Mouse (Mus musculus): ENCODE measurements around the gene Ckap4. TPM values are rescaled to one million over a fixed set of nuclear protein-coding genes. Genes with fewer than 3 reads are reported as not detected.
"Not testable (repeated sequence)": the region's sequence is repeated elsewhere in the genome, so short reads cannot be mapped to it uniquely, and the experiment has no call there.

Ckap4 gene
- polyA plus RNA-seq, 1 experiment from 2014 or later: 101 TPM

DNA sequence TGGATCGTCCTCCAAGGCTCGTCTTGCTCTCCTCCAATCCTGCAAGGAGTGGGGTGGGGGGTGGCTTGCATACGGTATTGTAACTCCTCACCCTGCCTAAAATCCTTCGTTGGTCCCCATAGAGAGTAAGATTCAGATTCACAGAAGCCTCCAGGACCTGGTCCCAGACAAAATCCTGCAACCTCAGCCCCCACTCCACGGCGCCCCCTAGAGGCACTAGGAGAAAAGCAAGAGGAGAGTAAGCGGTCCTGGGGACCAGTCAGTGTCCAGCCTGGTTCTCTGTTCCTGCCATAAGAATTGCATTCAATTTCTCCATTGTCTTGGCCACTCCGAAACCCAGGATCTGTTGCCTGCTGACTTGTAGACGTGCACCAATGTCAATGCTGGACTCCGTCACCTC is 10.2 kb downstream of the Ckap4 start:
- Histone ChIP-seq H3K4me2 (replicated peaks) (no peak overlapping the region), H3K4me3 (no peak overlapping the region), H3K9me3 (no peaks in the 10 kb centered on the region), H3K4me1 (peaks cover 4% of the 10 kb centered on the region; the same call in 1 of the 2 replicates), H3K36me3 (peaks cover 31% of the 10 kb centered on the region), H3K27me3 (replicated peaks) (no peaks in the 10 kb centered on the region), H3K9ac (no peak overlapping the region), H3K27ac (no peak overlapping the region)
- WGBS: 57% methylated on average over 10 of the region's 10 CpGs
- ATAC-seq (ENCODE audit: low FRiP score, low read depth): no peak

GRCm38 (mm10) chr10:84516414-84516927 is 17.4 kb downstream of the Ckap4 start:
- H3K27me3 ChIP-seq (replicated peaks): no peaks in the 10 kb centered on the region
- 70% methylated on average over 11 of the region's 11 CpGs for WGBS
- H3K36me3 ChIP-seq: no peaks in the 10 kb centered on the region
- no peak overlapping the region for H3K27ac ChIP-seq
- H3K9me3 ChIP-seq: no peaks in the 10 kb centered on the region
- no peak overlapping the region for H3K4me3 ChIP-seq
- 0 out of 2 replicates have a peak, but pooled peaks have one; percentile 29 for ATAC-seq (ENCODE audit: low FRiP score, low read depth)
- no peak overlapping the region for H3K4me2 ChIP-seq (replicated peaks)
- no peak overlapping the region for H3K9ac ChIP-seq
- no peaks in the 10 kb centered on the region; the same call in 1 of the 2 replicates for H3K4me1 ChIP-seq

DNA sequence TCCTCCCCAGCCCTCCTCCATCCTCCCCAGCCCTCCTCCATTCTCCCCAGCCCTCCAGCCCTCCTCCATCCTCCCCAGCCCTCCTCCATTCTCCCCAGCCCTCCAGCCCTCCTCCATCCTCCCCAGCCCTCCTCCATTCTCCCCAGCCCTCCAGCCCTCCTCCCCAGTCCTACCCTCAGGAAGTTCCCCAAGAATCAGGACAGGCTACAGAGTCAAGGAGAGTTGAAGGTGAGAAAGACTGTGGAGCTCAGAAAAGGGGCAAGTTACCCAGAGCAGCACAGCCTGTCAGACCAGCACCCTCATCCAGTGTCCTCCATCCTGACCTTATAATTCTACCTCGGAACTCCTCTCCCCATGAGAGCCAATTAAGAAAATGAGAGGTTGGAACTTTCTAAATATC is 17.9 kb downstream of the Ckap4 start:
- not testable (repeated sequence) for H3K4me2 ChIP-seq (replicated peaks); H3K36me3 ChIP-seq; H3K9me3 ChIP-seq; H3K4me3 ChIP-seq; H3K27me3 ChIP-seq (replicated peaks); H3K9ac ChIP-seq; H3K4me1 ChIP-seq; H3K27ac ChIP-seq
- peak; percentile 7; the same call in 1 of the 2 replicates for ATAC-seq (ENCODE audit: low FRiP score, low read depth)
- WGBS: 52% methylated on average over 1 of the region's 1 CpGs

GRCm38 (mm10) chr10:84515512-84515950 is 18.3 kb downstream of the Ckap4 start:
- Histone ChIP-seq H3K4me2 (replicated peaks) (no peak overlapping the region), H3K27ac (no peak overlapping the region), H3K4me3 (no peak overlapping the region), H3K9ac (no peak overlapping the region), H3K27me3 (replicated peaks) (no peaks in the 10 kb centered on the region), H3K4me1 (no peaks in the 10 kb centered on the region; the same call in 1 of the 2 replicates), H3K36me3 (no peaks in the 10 kb centered on the region), H3K9me3 (no peaks in the 10 kb centered on the region)
- WGBS: 37% methylated on average over 3 of the region's 3 CpGs
- ATAC-seq (ENCODE audit: low FRiP score, low read depth): peak; percentile 70

GRCm38 (mm10) chr10:84514038-84514578 is 19.8 kb downstream of the Ckap4 start:
- 48% methylated on average over 5 of the region's 5 CpGs for WGBS
- H3K36me3 ChIP-seq: no peaks in the 10 kb centered on the region
- H3K9ac ChIP-seq: no peak overlapping the region
- ATAC-seq (ENCODE audit: low FRiP score, low read depth): no peak
- H3K4me2 ChIP-seq (replicated peaks): no peak overlapping the region
- H3K4me3 ChIP-seq: no peak overlapping the region
- no peaks in the 10 kb centered on the region; the same call in 1 of the 2 replicates for H3K4me1 ChIP-seq
- H3K27ac ChIP-seq: no peak overlapping the region
- H3K9me3 ChIP-seq: no peaks in the 10 kb centered on the region
- no peaks in the 10 kb centered on the region for H3K27me3 ChIP-seq (replicated peaks)

- Histone ChIP-seq H3K9me3 (no peaks in the 10 kb centered on the region), H3K27ac (no peak overlapping the region), H3K27me3 (replicated peaks) (no peaks in the 10 kb centered on the region), H3K4me1 (no peaks in the 10 kb centered on the region; the same call in 1 of the 2 replicates), H3K4me3 (no peak overlapping the region), H3K4me2 (replicated peaks) (no peak overlapping the region), H3K9ac (no peak overlapping the region), H3K36me3 (no peaks in the 10 kb centered on the region)
- ATAC-seq (ENCODE audit: low FRiP score, low read depth): no peak
These were observed 21.1 kb downstream of the Ckap4 start for GRCm38 (mm10) chr10:84512766-84513165.

GRCm38 (mm10) chr10:84508603-84509002 is 25.3 kb downstream of the Ckap4 start:
- Histone ChIP-seq H3K9ac (no peak overlapping the region), H3K4me2 (replicated peaks) (no peak overlapping the region), H3K4me1 (no peaks in the 10 kb centered on the region), H3K9me3 (no peaks in the 10 kb centered on the region), H3K27ac (no peak overlapping the region), H3K4me3 (no peak overlapping the region), H3K36me3 (no peaks in the 10 kb centered on the region), H3K27me3 (replicated peaks) (no peaks in the 10 kb centered on the region)
- 91% methylated on average over 1 of the region's 1 CpGs for WGBS
- no peak for ATAC-seq (ENCODE audit: low FRiP score, low read depth)

DNA sequence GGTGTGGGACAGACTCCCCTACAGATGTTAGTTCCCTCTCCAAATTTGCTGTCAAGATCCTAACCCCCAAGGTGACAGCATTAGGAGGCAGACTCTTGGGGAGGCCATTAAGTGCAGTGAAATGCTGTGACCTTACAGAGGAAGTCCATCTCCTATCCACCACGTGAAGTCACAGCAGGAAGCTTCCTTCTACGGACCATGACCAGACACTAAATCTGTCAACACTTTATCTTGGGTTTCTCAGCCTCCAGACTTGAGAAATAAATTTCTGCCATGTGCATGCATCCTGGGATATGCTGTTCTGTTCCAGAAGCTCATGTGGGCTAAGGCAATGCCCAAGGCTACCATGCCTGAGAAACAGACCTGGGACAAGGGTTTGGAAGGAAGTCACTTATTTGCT is 35.0 kb downstream of the Ckap4 start:
- Histone ChIP-seq H3K27me3 (replicated peaks) (no peaks in the 10 kb centered on the region), H3K9ac (no peak overlapping the region), H3K27ac (no peak overlapping the region), H3K4me2 (replicated peaks) (no peak overlapping the region), H3K9me3 (no peaks in the 10 kb centered on the region), H3K4me1 (no peaks in the 10 kb centered on the region), H3K36me3 (no peaks in the 10 kb centered on the region), H3K4me3 (no peak overlapping the region)
- WGBS: 20% methylated on average over 2 of the region's 2 CpGs
- no peak for ATAC-seq (ENCODE audit: low FRiP score, low read depth)

- Histone ChIP-seq H3K4me1 (no peaks in the 10 kb centered on the region), H3K4me3 (no peak overlapping the region), H3K9ac (no peak overlapping the region), H3K36me3 (no peaks in the 10 kb centered on the region), H3K9me3 (no peaks in the 10 kb centered on the region), H3K27ac (no peak overlapping the region), H3K27me3 (replicated peaks) (no peaks in the 10 kb centered on the region), H3K4me2 (replicated peaks) (no peak overlapping the region)
- no peak for ATAC-seq (ENCODE audit: low FRiP score, low read depth)
- 61% methylated on average over 2 of the region's 2 CpGs for WGBS
These were observed 37.1 kb downstream of the Ckap4 start for GRCm38 (mm10) chr10:84496805-84497204.

GRCm38 (mm10) chr10:84494432-84494831 is 39.4 kb downstream of the Ckap4 start:
- no peaks in the 10 kb centered on the region for H3K9me3 ChIP-seq
- WGBS: 90% methylated on average over 7 of the region's 7 CpGs

DNA sequence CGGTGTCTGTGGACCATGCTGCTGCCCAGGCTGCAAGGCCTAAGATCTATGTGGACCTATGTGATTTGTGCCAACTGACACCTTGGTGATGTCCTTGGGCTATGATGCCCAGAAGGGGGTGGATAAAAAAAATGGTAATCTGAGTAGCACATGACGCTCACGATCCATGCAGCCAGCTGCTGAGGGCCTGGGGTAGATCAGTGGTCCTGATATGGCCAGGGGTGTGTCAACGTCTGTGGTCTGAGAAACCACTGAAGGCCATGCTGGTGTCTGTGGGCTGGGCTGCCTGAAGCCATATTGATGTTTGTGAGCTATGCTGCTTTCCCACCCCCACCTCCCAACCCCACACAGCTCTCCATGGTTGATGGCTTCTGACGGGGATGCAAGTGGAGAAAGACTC is 43.7 kb downstream of the Ckap4 start:
- Histone ChIP-seq H3K27me3 (replicated peaks) (no peaks in the 10 kb centered on the region), H3K4me3 (no peak overlapping the region), H3K4me1 (no peaks in the 10 kb centered on the region), H3K9ac (no peak overlapping the region), H3K36me3 (no peaks in the 10 kb centered on the region), H3K9me3 (no peaks in the 10 kb centered on the region), H3K27ac (no peak overlapping the region), H3K4me2 (replicated peaks) (no peak overlapping the region)
- ATAC-seq (ENCODE audit: low FRiP score, low read depth): no peak
- 93% methylated on average over 5 of the region's 5 CpGs for WGBS

More at GRCm38 (mm10) chr10:84494432-84494831, 39.4 kb downstream of the Ckap4 start:
- no peak overlapping the region for H3K9ac ChIP-seq
- H3K4me3 ChIP-seq: no peak overlapping the region
- H3K27me3 ChIP-seq (replicated peaks): no peaks in the 10 kb centered on the region
- H3K36me3 ChIP-seq: no peaks in the 10 kb centered on the region
- H3K4me1 ChIP-seq: no peaks in the 10 kb centered on the region
- no peak for ATAC-seq (ENCODE audit: low FRiP score, low read depth)
- no peak overlapping the region for H3K4me2 ChIP-seq (replicated peaks)
- H3K27ac ChIP-seq: no peak overlapping the region

DNA sequence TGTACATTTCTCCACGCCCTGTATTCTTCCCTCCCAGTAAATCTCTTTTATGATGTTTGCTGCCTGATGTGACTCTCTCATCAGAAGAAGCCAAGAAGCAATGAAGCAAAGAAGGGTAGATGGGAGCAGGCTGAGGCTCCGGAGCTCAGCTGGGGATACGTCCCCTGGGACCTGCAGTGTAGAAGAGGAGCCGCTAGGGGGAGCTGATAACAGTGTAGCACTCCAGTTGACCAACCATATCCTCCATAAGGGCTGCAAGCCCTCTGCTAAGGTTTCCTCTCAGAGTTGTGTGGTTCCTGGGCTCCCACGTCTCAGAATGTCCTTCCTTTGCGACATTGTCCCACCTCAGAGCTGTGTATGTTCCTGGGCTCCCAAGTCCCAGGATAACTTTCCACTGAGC is 45.5 kb downstream of the Ckap4 start:
- Histone ChIP-seq H3K9ac (no peak overlapping the region), H3K27ac (no peak overlapping the region), H3K9me3 (no peaks in the 10 kb centered on the region), H3K4me2 (replicated peaks) (no peak overlapping the region), H3K4me1 (no peaks in the 10 kb centered on the region), H3K4me3 (no peak overlapping the region), H3K27me3 (replicated peaks) (no peaks in the 10 kb centered on the region), H3K36me3 (no peaks in the 10 kb centered on the region)
- ATAC-seq (ENCODE audit: low FRiP score, low read depth): no peak
- 41% methylated on average over 6 of the region's 6 CpGs for WGBS

DNA sequence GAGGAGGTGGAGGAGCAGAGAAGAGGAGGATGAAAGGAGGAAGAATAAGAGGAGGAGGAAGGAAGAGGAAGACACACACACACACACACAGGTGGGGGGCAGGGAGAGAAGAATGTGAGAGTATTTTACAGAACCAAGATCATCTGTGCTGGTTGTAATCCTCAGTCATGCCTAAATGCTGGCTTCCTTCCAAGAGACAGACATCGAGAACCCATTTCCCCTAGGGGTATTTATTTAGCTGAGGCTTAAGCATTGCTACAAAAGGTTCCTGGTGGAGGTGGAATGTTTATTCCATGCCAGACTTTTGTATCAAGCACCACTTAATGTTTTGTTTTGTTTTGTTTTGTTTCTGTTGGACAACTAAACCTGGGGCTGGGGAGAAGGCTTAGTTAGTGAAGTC is 49.2 kb downstream of the Ckap4 start:
- ATAC-seq (ENCODE audit: low FRiP score, low read depth): no peak
- Histone ChIP-seq H3K27ac (no peak overlapping the region), H3K36me3 (no peaks in the 10 kb centered on the region), H3K27me3 (replicated peaks) (no peaks in the 10 kb centered on the region), H3K4me3 (no peak overlapping the region), H3K4me2 (replicated peaks) (no peak overlapping the region), H3K9me3 (no peaks in the 10 kb centered on the region), H3K9ac (no peak overlapping the region), H3K4me1 (peaks cover 6% of the 10 kb centered on the region; the same call in 1 of the 2 replicates)
- 69% methylated on average over 1 of the region's 1 CpGs for WGBS

Data from neural tube, embryonic 12.5 days (tissue).